Mouse (Mus musculus): Measurements from ENCODE around the gene Hivep2.

DNA sequence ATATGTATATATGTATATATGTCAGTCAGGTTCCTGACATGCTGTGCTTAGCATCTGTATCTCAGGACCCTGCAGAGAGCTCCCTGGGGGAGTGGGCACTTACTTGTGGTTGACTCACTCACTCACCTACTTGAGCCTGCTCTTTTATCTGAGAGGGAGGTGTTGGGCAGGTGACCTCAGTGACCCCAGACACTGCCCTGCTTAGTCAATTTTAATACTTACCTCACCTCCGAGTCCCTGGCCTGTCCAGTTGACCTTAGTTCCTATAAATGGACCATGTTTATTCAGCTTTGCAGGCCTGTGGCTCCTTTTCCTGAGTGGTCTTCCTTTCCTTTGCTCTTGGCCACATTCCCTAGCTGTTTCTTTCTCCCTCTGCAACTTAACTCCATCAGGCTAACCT, 61.9 kb downstream of the Hivep2 start:
- TF ChIP-seq POLR2A (IDR thresholded peaks at IDR 0.05; ENCODE audit: control insufficient read depth, extremely low read depth, insufficient read depth, low read length, poor library complexity) (no peak), CTCF (IDR thresholded peaks at IDR 0.05; ENCODE audit: borderline replicate concordance, control insufficient read depth, extremely low read depth, insufficient read depth, low read length, poor library complexity) (no peak)
